Mouse (Mus musculus): Measurements from ENCODE around the gene Efna5. TPM values are rescaled to one million over a fixed set of nuclear protein-coding genes. Genes with fewer than 3 reads are reported as not detected.

Gene Efna5
- polyA plus RNA-seq, 1 experiment: 4.1 TPM

- TF ChIP-seq POLR2A (IDR thresholded peaks at IDR 0.05; ENCODE audit: borderline replicate concordance, insufficient read depth, low read length): no peak
- no peak for TF ChIP-seq CTCF (IDR thresholded peaks at IDR 0.05; ENCODE audit: borderline replicate concordance, insufficient read depth, low read depth, low read length)
- Histone ChIP-seq H3K4me1 (ENCODE audit: control insufficient read depth, insufficient read depth, low read length) (no peaks in the 10 kb centered on the region), H3K27ac (ENCODE audit: insufficient read depth, low read length) (no peak overlapping the region), H3K27me3 (ENCODE audit: control insufficient read depth, insufficient read depth, low read length) (no peaks in the 10 kb centered on the region), H3K4me3 (replicated peaks; ENCODE audit: insufficient read depth, low read depth, low read length) (no peak overlapping the region)
- whole genome bisulfite sequencing: 35% methylated on average over 6 of the region's 6 CpGs
- DNase-seq: no peak
These were observed 174.7 kb downstream of the Efna5 start for GRCm38 (mm10) chr17:62706418-62706817.

GRCm38 (mm10) chr17:62702020-62702814, 178.9 kb downstream of the Efna5 start:
- Histone ChIP-seq H3K27me3 (ENCODE audit: control insufficient read depth, insufficient read depth, low read length) (no peaks in the 10 kb centered on the region), H3K4me3 (replicated peaks; ENCODE audit: insufficient read depth, low read depth, low read length) (no peak overlapping the region), H3K4me1 (ENCODE audit: control insufficient read depth, insufficient read depth, low read length) (no peaks in the 10 kb centered on the region), H3K27ac (ENCODE audit: insufficient read depth, low read length) (no peak overlapping the region)
- TF ChIP-seq CTCF (IDR thresholded peaks at IDR 0.05; ENCODE audit: borderline replicate concordance, insufficient read depth, low read depth, low read length) (no peak), POLR2A (IDR thresholded peaks at IDR 0.05; ENCODE audit: borderline replicate concordance, insufficient read depth, low read length) (no peak)
- DNase-seq: no peak
- 59% methylated on average over 9 of the region's 9 CpGs for WGBS

DNA sequence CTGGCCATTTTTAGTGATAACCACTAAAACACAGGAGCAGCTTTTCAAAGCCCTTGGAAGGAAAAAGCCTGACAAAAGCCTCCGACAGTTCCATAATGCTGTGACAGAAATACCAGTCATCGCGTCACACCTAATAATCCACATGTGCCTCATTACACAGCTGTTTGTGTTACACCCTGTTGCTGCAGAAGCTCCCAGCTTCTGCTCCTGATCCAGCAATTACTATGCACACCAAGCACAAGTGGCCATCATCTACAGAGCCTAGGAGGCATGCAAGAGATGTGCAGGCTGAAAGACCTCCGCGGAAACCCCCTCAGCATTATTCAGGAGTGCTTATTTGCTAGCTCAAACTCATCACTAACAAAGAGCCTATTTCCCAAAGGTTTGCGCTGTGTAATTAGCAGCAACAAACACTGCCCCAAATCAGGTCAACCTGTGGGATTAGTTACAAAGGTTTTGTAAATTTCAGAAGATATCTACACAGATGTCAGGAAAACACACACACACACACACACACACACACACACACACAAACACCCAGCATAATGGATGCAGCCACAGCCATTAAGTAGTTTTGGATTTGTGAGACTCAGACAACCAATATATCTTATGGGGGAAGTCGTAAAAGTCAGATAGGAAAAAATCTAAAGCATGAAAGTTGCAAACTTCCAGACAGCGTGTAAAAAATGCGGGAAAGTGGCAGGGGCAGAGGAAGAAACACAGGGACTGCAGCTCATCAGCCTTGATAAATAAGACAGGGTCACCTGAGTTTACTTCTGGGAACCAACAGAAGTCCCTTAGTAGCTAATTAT, 180.1 kb downstream of the Efna5 start:
- Histone ChIP-seq H3K27ac (ENCODE audit: insufficient read depth, low read length) (no peak overlapping the region), H3K4me1 (ENCODE audit: control insufficient read depth, insufficient read depth, low read length) (no peaks in the 10 kb centered on the region), H3K27me3 (ENCODE audit: control insufficient read depth, insufficient read depth, low read length) (no peaks in the 10 kb centered on the region), H3K4me3 (replicated peaks; ENCODE audit: insufficient read depth, low read depth, low read length) (no peak overlapping the region)
- TF ChIP-seq POLR2A (IDR thresholded peaks at IDR 0.05; ENCODE audit: borderline replicate concordance, insufficient read depth, low read length) (no peak), CTCF (IDR thresholded peaks at IDR 0.05; ENCODE audit: borderline replicate concordance, insufficient read depth, low read depth, low read length) (no peak)
- no peak for DNase-seq
- 81% methylated on average over 9 of the region's 9 CpGs for WGBS

- Histone ChIP-seq H3K4me1 (ENCODE audit: control insufficient read depth, insufficient read depth, low read length) (no peaks in the 10 kb centered on the region), H3K27me3 (ENCODE audit: control insufficient read depth, insufficient read depth, low read length) (no peaks in the 10 kb centered on the region), H3K27ac (ENCODE audit: insufficient read depth, low read length) (no peak overlapping the region), H3K4me3 (replicated peaks; ENCODE audit: insufficient read depth, low read depth, low read length) (no peak overlapping the region)
- WGBS: 92% methylated on average over 9 of the region's 9 CpGs
- TF ChIP-seq POLR2A (IDR thresholded peaks at IDR 0.05; ENCODE audit: borderline replicate concordance, insufficient read depth, low read length) (no peak), CTCF (IDR thresholded peaks at IDR 0.05; ENCODE audit: borderline replicate concordance, insufficient read depth, low read depth, low read length) (no peak)
- DNase-seq: no peak
These were observed 186.1 kb downstream of the Efna5 start for GRCm38 (mm10) chr17:62694958-62695437.

DNA sequence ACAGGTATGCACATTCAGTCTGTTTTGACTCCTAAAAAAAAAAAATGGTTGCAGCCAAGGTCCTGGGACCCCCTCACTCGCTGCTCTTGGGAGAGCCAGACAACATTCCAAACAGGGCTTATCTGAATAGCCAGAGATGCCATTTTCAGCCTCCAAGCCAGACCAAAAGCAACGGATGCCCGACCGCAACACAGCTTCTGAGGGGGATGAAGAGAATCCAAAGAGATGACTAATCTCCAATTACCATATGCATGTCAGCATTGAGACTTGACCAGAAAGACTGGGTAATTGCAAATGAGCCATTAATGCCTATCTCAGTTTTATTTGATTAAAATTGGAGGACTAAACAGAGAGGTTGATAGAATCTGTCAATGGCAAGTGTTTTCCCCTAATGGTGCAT, 188.9 kb downstream of the Efna5 start:
- no peak overlapping the region for H3K4me3 ChIP-seq (replicated peaks; ENCODE audit: insufficient read depth, low read depth, low read length)
- no peak overlapping the region for H3K27ac ChIP-seq (ENCODE audit: insufficient read depth, low read length)
- DNase-seq: no peak

GRCm38 (mm10) chr17:62691201-62691715, 189.9 kb downstream of the Efna5 start:
- no peak for DNase-seq
- Histone ChIP-seq H3K4me1 (ENCODE audit: control insufficient read depth, insufficient read depth, low read length) (no peaks in the 10 kb centered on the region), H3K27me3 (ENCODE audit: control insufficient read depth, insufficient read depth, low read length) (no peaks in the 10 kb centered on the region), H3K4me3 (replicated peaks; ENCODE audit: insufficient read depth, low read depth, low read length) (no peak overlapping the region), H3K27ac (ENCODE audit: insufficient read depth, low read length) (no peak overlapping the region)
- 89% methylated on average over 4 of the region's 4 CpGs for WGBS
- TF ChIP-seq POLR2A (IDR thresholded peaks at IDR 0.05; ENCODE audit: borderline replicate concordance, insufficient read depth, low read length): no peak
- TF ChIP-seq CTCF (IDR thresholded peaks at IDR 0.05; ENCODE audit: borderline replicate concordance, insufficient read depth, low read depth, low read length): no peak

More for the DNA sequence above, 188.9 kb downstream of the Efna5 start:
- no peak for TF ChIP-seq CTCF (IDR thresholded peaks at IDR 0.05; ENCODE audit: borderline replicate concordance, insufficient read depth, low read depth, low read length)
- no peak for TF ChIP-seq POLR2A (IDR thresholded peaks at IDR 0.05; ENCODE audit: borderline replicate concordance, insufficient read depth, low read length)
- H3K27me3 ChIP-seq (ENCODE audit: control insufficient read depth, insufficient read depth, low read length): no peaks in the 10 kb centered on the region
- 61% methylated on average over 4 of the region's 4 CpGs for WGBS
- no peaks in the 10 kb centered on the region for H3K4me1 ChIP-seq (ENCODE audit: control insufficient read depth, insufficient read depth, low read length)

GRCm38 (mm10) chr17:62690256-62690655, 190.9 kb downstream of the Efna5 start:
- H3K4me1 ChIP-seq (ENCODE audit: control insufficient read depth, insufficient read depth, low read length): no peaks in the 10 kb centered on the region
- H3K27ac ChIP-seq (ENCODE audit: insufficient read depth, low read length): no peak overlapping the region
- H3K4me3 ChIP-seq (replicated peaks; ENCODE audit: insufficient read depth, low read depth, low read length): no peak overlapping the region
- 65% methylated on average over 8 of the region's 8 CpGs for WGBS
- no peaks in the 10 kb centered on the region for H3K27me3 ChIP-seq (ENCODE audit: control insufficient read depth, insufficient read depth, low read length)
- TF ChIP-seq CTCF (IDR thresholded peaks at IDR 0.05; ENCODE audit: borderline replicate concordance, insufficient read depth, low read depth, low read length) (no peak), POLR2A (IDR thresholded peaks at IDR 0.05; ENCODE audit: borderline replicate concordance, insufficient read depth, low read length) (no peak)
- DNase-seq: no peak

All from cerebellum, adult 2 months (tissue).